Mouse (Mus musculus) embryonic stem cell, embryonic (primary cell): Measurements from ENCODE around the gene Hsd17b11.

Experiments
- CTCF ChIA-PET, 4 experiments: fragments of 300-600 bp in 2 of 4; fragments of 350-600 bp in 2 of 4; sonication (Branson Sonifier 250); formaldehyde crosslinking; loops; one replicate each; lab custom pipeline; 2022; ENCODE audit warnings: inconsistent platforms in 2 of 4; lab: Charles Lee
- POLR2A ChIA-PET, 4 experiments: fragments of 300-600 bp in 2 of 4; fragments of 350-600 bp in 2 of 4; sonication (Branson Sonifier 250); formaldehyde crosslinking; loops; one replicate each; lab custom pipeline; 2022; ENCODE audit warnings: antibody characterized with exemption in 4 of 4, inconsistent platforms in 1 of 4; lab: Charles Lee

Hsd17b11 gene

GRCm38 (mm10) chr5:104046256-104047199 lies 24.8 kb upstream of the Hsd17b11 start, which contains the start of gene Nudt9:
TSS of gene Nudt9 (plus strand) at chr5:104046306.
- CTCF ChIA-PET: interaction anchor here in 1 of 4 experiments (0.5 kb wide), 1 partner anchor 264 kb away, joined by 3 read pairs; no protein-coding TSS in a partner anchor
- POLR2A ChIA-PET: no interaction called here

- CTCF ChIA-PET: interaction anchor here in 1 of 4 experiments (0.8 kb wide), 1 partner anchor 44 kb away, joined by 5 read pairs; no protein-coding TSS in a partner anchor
- POLR2A ChIA-PET: interaction anchor here in 2 of 4 experiments (0.9 to 1.9 kb wide), 6 partner anchors 9 to 291 kb away, joined by 3 to 6 read pairs (median 4); no protein-coding TSS in a partner anchor
Measured at GRCm38 (mm10) chr5:104043704-104044103, 22.0 kb upstream of the Hsd17b11 start.

GRCm38 (mm10) chr5:104042906-104043305 lies 21.2 kb upstream of the Hsd17b11 start:
- ChIA-PET POLR2A (interaction anchor here in 3 of 4 experiments (0.5 to 1.9 kb wide), 6 partner anchors 18 to 292 kb away, joined by 3 to 6 read pairs (median 4); no protein-coding TSS in a partner anchor), CTCF (interaction anchor here in 3 of 4 experiments (1.1 to 1.9 kb wide), 3 partner anchors 15 to 43 kb away, joined by 4 to 7 read pairs (median 4); no protein-coding TSS in a partner anchor)

- CTCF ChIA-PET: interaction anchor here (0.5 to 2.2 kb wide), 31 partner anchors 9 to 301 kb away, joined by 3 to 49 read pairs (median 5); partner anchors contain the start of gene Hsd17b11 (in 1 of the 4)
Measured at GRCm38 (mm10) chr5:104039154-104039932, 17.6 kb upstream of the Hsd17b11 start.

GRCm38 (mm10) chr5:104036686-104037085 lies 15.0 kb upstream of the Hsd17b11 start:
- ChIA-PET CTCF (no interaction called here), POLR2A (no interaction called here)

More at GRCm38 (mm10) chr5:104039154-104039932, 17.6 kb upstream of the Hsd17b11 start:
- POLR2A ChIA-PET: interaction anchor here in 3 of 4 experiments (0.7 to 1.5 kb wide), 8 partner anchors 14 to 74 kb away, joined by 3 to 12 read pairs (median 4); partner anchors contain the start of gene Hsd17b11 (in 2 of the 3)

GRCm38 (mm10) chr5:104035824-104036223 lies 14.1 kb upstream of the Hsd17b11 start:
- ChIA-PET POLR2A (interaction anchor here in 1 of 4 experiments (1.2 kb wide), 1 partner anchor 13 kb away, joined by 4 read pairs; no protein-coding TSS in a partner anchor), CTCF (no interaction called here)

- CTCF ChIA-PET: interaction anchor here in 1 of 4 experiments (0.6 kb wide), 1 partner anchor 40 kb away, joined by 3 read pairs; no protein-coding TSS in a partner anchor
- POLR2A ChIA-PET: interaction anchor here in 1 of 4 experiments (1.2 kb wide), 1 partner anchor 13 kb away, joined by 4 read pairs; no protein-coding TSS in a partner anchor
Measured at GRCm38 (mm10) chr5:104035066-104035465, 13.3 kb upstream of the Hsd17b11 start.

- ChIA-PET POLR2A (interaction anchor here in 2 of 4 experiments (0.8 to 1.3 kb wide), 2 partner anchors 9 to 30 kb away, joined by 3 read pairs; no protein-coding TSS in a partner anchor), CTCF (interaction anchor here in 2 of 4 experiments (0.5 to 0.8 kb wide), 2 partner anchors 33 to 640 kb away, joined by 3 to 7 read pairs; no protein-coding TSS in a partner anchor)
Measured at GRCm38 (mm10) chr5:104032434-104033097, 10.8 kb upstream of the Hsd17b11 start.

GRCm38 (mm10) chr5:104025245-104025854 lies 3.6 kb upstream of the Hsd17b11 start:
- POLR2A ChIA-PET: interaction anchor here (0.6 to 1.5 kb wide), 6 partner anchors 14 to 412 kb away, joined by 3 to 4 read pairs (median 3); no protein-coding TSS in a partner anchor
- CTCF ChIA-PET: interaction anchor here (0.5 to 1.7 kb wide), 6 partner anchors 14 to 174 kb away, joined by 3 to 8 read pairs (median 4); no protein-coding TSS in a partner anchor

- ChIA-PET POLR2A (interaction anchor here in 3 of 4 experiments (0.9 to 1.5 kb wide), 5 partner anchors 12 to 23 kb away, joined by 3 to 4 read pairs (median 3); no protein-coding TSS in a partner anchor), CTCF (interaction anchor here in 3 of 4 experiments (0.9 to 1.7 kb wide), 5 partner anchors 15 to 50 kb away, joined by 3 to 7 read pairs (median 4); no protein-coding TSS in a partner anchor)
Measured at GRCm38 (mm10) chr5:104024762-104025161, 3.0 kb upstream of the Hsd17b11 start.

GRCm38 (mm10) chr5:104024193-104024592 lies 2.5 kb upstream of the Hsd17b11 start:
- CTCF ChIA-PET: interaction anchor here in 3 of 4 experiments (0.7 to 1.7 kb wide), 3 partner anchors 15 to 29 kb away, joined by 3 to 7 read pairs (median 5); no protein-coding TSS in a partner anchor
- POLR2A ChIA-PET: interaction anchor here in 2 of 4 experiments (1.0 to 2.4 kb wide), 3 partner anchors 11 to 29 kb away, joined by 3 to 8 read pairs (median 3); no protein-coding TSS in a partner anchor

- ChIA-PET POLR2A (interaction anchor here in 3 of 4 experiments (0.6 to 2.9 kb wide), 12 partner anchors 8 to 28 kb away, joined by 3 to 11 read pairs (median 4); no protein-coding TSS in a partner anchor), CTCF (interaction anchor here in 2 of 4 experiments (0.6 to 1.9 kb wide), 6 partner anchors 12 to 244 kb away, joined by 3 to 8 read pairs (median 3); no protein-coding TSS in a partner anchor)
Measured at GRCm38 (mm10) chr5:104023289-104024020, 1.7 kb upstream of the Hsd17b11 start.

GRCm38 (mm10) chr5:104022558-104022957 lies 839 bp upstream of the Hsd17b11 start:
- ChIA-PET CTCF (interaction anchor here in 3 of 4 experiments (0.6 to 1.9 kb wide), 7 partner anchors 11 to 243 kb away, joined by 3 to 8 read pairs (median 3); no protein-coding TSS in a partner anchor), POLR2A (interaction anchor here (0.6 to 2.9 kb wide), 19 partner anchors 9 to 411 kb away, joined by 3 to 11 read pairs (median 4); no protein-coding TSS in a partner anchor)

GRCm38 (mm10) chr5:104011419-104011818 lies 10.3 kb downstream of the Hsd17b11 start:
- ChIA-PET CTCF (interaction anchor here in 2 of 4 experiments (1.5 to 2.0 kb wide), 3 partner anchors 11 to 28 kb away, joined by 3 to 8 read pairs (median 3); no protein-coding TSS in a partner anchor), POLR2A (interaction anchor here in 2 of 4 experiments (0.7 to 1.3 kb wide), 5 partner anchors 9 to 90 kb away, joined by 3 to 4 read pairs (median 3); no protein-coding TSS in a partner anchor)

GRCm38 (mm10) chr5:104010261-104010660 lies 11.5 kb downstream of the Hsd17b11 start:
- ChIA-PET POLR2A (interaction anchor here in 1 of 4 experiments (0.9 to 1.2 kb wide), 3 partner anchors 10 to 92 kb away, joined by 3 to 10 read pairs (median 5); partner anchors contain the start of gene Hsd17b11), CTCF (interaction anchor here in 1 of 4 experiments (0.6 kb wide), 1 partner anchor 64 kb away, joined by 3 read pairs; no protein-coding TSS in a partner anchor)
